Mouse (Mus musculus) heart, adult 2 months (tissue): ENCODE measurements around the gene Pick1. TPM values are rescaled to one million over a fixed set of nuclear protein-coding genes. Genes with fewer than 3 reads are reported as not detected.

Experiments used
- DNase-seq, 2 experiments: peaks; one replicate each; pipeline ENCODE4 v3.0.0; 2021
- H3K27ac ChIP-seq: fragments of 200-600 bp; 2 replicates; pipeline ENCODE4 v1.8.1; 2022
- H3K27me3 ChIP-seq: fragments of 200-500 bp; 2 replicates; pipeline ENCODE4 v1.6.1; 2012; ENCODE audit warnings: mild to moderate bottlenecking, low read length, inconsistent platforms, mixed read lengths; ENCODE audit not compliant: control insufficient read depth, insufficient read depth
- H3K36me3 ChIP-seq: fragments of 200-500 bp; 2 replicates; pipeline ENCODE4 v1.6.1; 2012; ENCODE audit warnings: low read length, inconsistent platforms; ENCODE audit not compliant: control insufficient read depth, insufficient read depth
- H3K4me1 ChIP-seq: fragments of 200-500 bp; 2 replicates; pipeline ENCODE4 v1.6.1; 2011; ENCODE audit warnings: low read length; ENCODE audit not compliant: control insufficient read depth, insufficient read depth
- H3K4me3 ChIP-seq: fragments of 200-600 bp; 2 replicates; pipeline ENCODE4 v1.8.1; 2022
- H3K79me2 ChIP-seq: fragments of 200-500 bp; replicated peaks from 2 replicates; pipeline ENCODE4 v1.6.1; 2012; ENCODE audit warnings: mild to moderate bottlenecking, inconsistent platforms, low read length, moderate library complexity, mixed read lengths; ENCODE audit not compliant: control insufficient read depth, insufficient read depth
- H3K9ac ChIP-seq: fragments of 200-500 bp; 2 replicates; pipeline ENCODE4 v1.6.1; 2012; ENCODE audit warnings: low read depth, mild to moderate bottlenecking, control low read depth, inconsistent platforms, low read length, mixed read lengths
- CTCF ChIP-seq: fragments of 200-600 bp; IDR thresholded peaks from 2 replicates; pipeline ENCODE4 v1.8.1; 2022; ENCODE audit warnings: antibody characterized with exemption, mild to moderate bottlenecking, moderate library complexity
- EP300 ChIP-seq: fragments of 200-500 bp; IDR thresholded peaks from 2 replicates; pipeline ENCODE4 v1.6.1; 2011; ENCODE audit warnings: low read depth, low read length, control low read depth; ENCODE audit not compliant: insufficient read depth
- POLR2A ChIP-seq: fragments of 200-500 bp; IDR thresholded peaks from 2 replicates; pipeline ENCODE4 v1.6.1; 2011; ENCODE audit warnings: mild to moderate bottlenecking, low read depth, low read length, control low read depth; ENCODE audit not compliant: insufficient read depth
- WGBS: fragments of 180-500 bp; shearing (Covaris S2); methylation state at CpG from one replicate; pipeline ENCODE4 v1.1.7; 2018; 5-methylcytosine and 5-hydroxymethylcytosine counted together
- intact Hi-C: fragments of 180-260 bp; cut with DNase I; formaldehyde crosslinking; loops from one replicate; pipeline ENCODE4 v1.15.1; 2025
- polyA plus RNA-seq: library from polyadenylated mRNA; depleted of rRNA; stranded (reverse); fragments of >200 nt; gene quantifications from 2 replicates; pipeline ENCODE4 v1.2.3, GENCODE M21; 2012
- total RNA-seq, 2 experiments: library from RNA; stranded (reverse); gene quantifications; 2 replicates each; pipeline ENCODE4 v1.2.3; 2021

Pick1 gene
- total and polyA plus RNA-seq, 3 experiments: 21.3 to 27.7 (median 24.0) TPM

- H3K79me2 ChIP-seq: no peaks in the 10 kb centered on the region
- H3K4me3 ChIP-seq: no peak overlapping the region
- peak; percentile 67 for TF ChIP-seq CTCF
- TF ChIP-seq EP300: no peak
- intact Hi-C loops: loop anchor here (5.0 kb wide), 2 partner anchors 42 to 187 kb away; no protein-coding TSS in a partner anchor
- H3K4me1 ChIP-seq: no peaks in the 10 kb centered on the region
- DNase-seq: no peak
- WGBS: 28% methylated on average over 6 of the region's 6 CpGs
- no peaks in the 10 kb centered on the region for H3K36me3 ChIP-seq
- no peak overlapping the region for H3K27ac ChIP-seq
- no peaks in the 10 kb centered on the region for H3K27me3 ChIP-seq
- no peak overlapping the region for H3K9ac ChIP-seq
Measured at GRCm38 (mm10) chr15:79280209-79280608, 51.2 kb downstream of the Pick1 start.

- intact Hi-C loops: loop anchor here (5.0 kb wide), 2 partner anchors 41 to 186 kb away; no protein-coding TSS in a partner anchor
- WGBS: 44% methylated on average over 5 of the region's 5 CpGs
- no peak for DNase-seq
Measured at GRCm38 (mm10) chr15:79280850-79281249, 51.9 kb downstream of the Pick1 start.

GRCm38 (mm10) chr15:79281389-79281788 is 52.4 kb downstream of the Pick1 start:
- Histone ChIP-seq H3K27ac (no peak overlapping the region), H3K36me3 (no peaks in the 10 kb centered on the region), H3K4me1 (no peaks in the 10 kb centered on the region), H3K27me3 (no peaks in the 10 kb centered on the region), H3K79me2 (no peaks in the 10 kb centered on the region), H3K9ac (no peak overlapping the region), H3K4me3 (no peak overlapping the region)
- WGBS: 84% methylated on average over 1 of the region's 1 CpGs
- TF ChIP-seq CTCF (no peak), EP300 (no peak), POLR2A (no peak)
- intact Hi-C loops: loop anchor here (5.0 kb wide), 2 partner anchors 41 to 186 kb away; no protein-coding TSS in a partner anchor
- DNase-seq: no peak

More at GRCm38 (mm10) chr15:79280850-79281249, 51.9 kb downstream of the Pick1 start:
- Histone ChIP-seq H3K36me3 (no peaks in the 10 kb centered on the region), H3K79me2 (no peaks in the 10 kb centered on the region), H3K9ac (no peak overlapping the region), H3K27ac (no peak overlapping the region), H3K4me3 (no peak overlapping the region), H3K4me1 (no peaks in the 10 kb centered on the region), H3K27me3 (no peaks in the 10 kb centered on the region)
- TF ChIP-seq CTCF (peak; percentile 39), EP300 (no peak)

GRCm38 (mm10) chr15:79282434-79282833 is 53.5 kb downstream of the Pick1 start:
- Histone ChIP-seq H3K4me3 (no peak overlapping the region), H3K4me1 (no peaks in the 10 kb centered on the region), H3K27me3 (no peaks in the 10 kb centered on the region), H3K9ac (no peak overlapping the region), H3K27ac (no peak overlapping the region), H3K36me3 (no peaks in the 10 kb centered on the region), H3K79me2 (no peaks in the 10 kb centered on the region)
- no peak for DNase-seq
- intact Hi-C loops: loop anchor here (5.0 kb wide), 2 partner anchors 40 to 185 kb away; no protein-coding TSS in a partner anchor
- TF ChIP-seq POLR2A: no peak
- WGBS: 80% methylated on average over 5 of the region's 5 CpGs

- TF ChIP-seq CTCF (no peak), EP300 (no peak), POLR2A (no peak)
- intact Hi-C loops: loop anchor here (5.0 kb wide), 2 partner anchors 39 to 184 kb away; no protein-coding TSS in a partner anchor
- no peak overlapping the region for H3K9ac ChIP-seq
- H3K79me2 ChIP-seq: no peaks in the 10 kb centered on the region
- no peak overlapping the region for H3K27ac ChIP-seq
- DNase-seq: no peak
- no peak overlapping the region for H3K4me3 ChIP-seq
- no peaks in the 10 kb centered on the region for H3K36me3 ChIP-seq
- no peaks in the 10 kb centered on the region for H3K27me3 ChIP-seq
- H3K4me1 ChIP-seq: no peaks in the 10 kb centered on the region
- WGBS: 87% methylated on average over 4 of the region's 4 CpGs
Measured at GRCm38 (mm10) chr15:79283371-79283770, 54.4 kb downstream of the Pick1 start.

GRCm38 (mm10) chr15:79285399-79285798 is 56.4 kb downstream of the Pick1 start, which contains the start of gene Baiap2l2:
Gene Baiap2l2, minus strand, starts transcription at chr15:79285537.
- H3K4me3 ChIP-seq: no peak within 1 kb of the TSS
- no peaks in the 10 kb centered on the region for H3K79me2 ChIP-seq
- no peak within 1 kb of the TSS for H3K9ac ChIP-seq
- H3K27me3 ChIP-seq: no peaks in the 10 kb centered on the region
- H3K4me1 ChIP-seq: no peaks in the 10 kb centered on the region
- no peak for DNase-seq
- 89% methylated on average over 10 of the region's 10 CpGs for whole genome bisulfite sequencing
- no peaks in the 10 kb centered on the region for H3K36me3 ChIP-seq
- no peak for TF ChIP-seq POLR2A
- no peak for TF ChIP-seq CTCF
- TF ChIP-seq EP300: no peak
- intact Hi-C loops: loop anchor here (5.0 kb wide), 1 partner anchor 38 kb away; no protein-coding TSS in a partner anchor
- no peak within 1 kb of the TSS for H3K27ac ChIP-seq
